Mouse (Mus musculus): ENCODE data around the gene Vmn2r56. TPM values are rescaled to one million over a fixed set of nuclear protein-coding genes. Genes with fewer than 3 reads are reported as not detected.

The Vmn2r56 gene
- polyA plus RNA-seq (2014; fragmentation: Illumina TruSeq; extraction: RNeasy Lipid Tissue Mini Kit (QIAGEN cat#74804); ENCODE audit: low replicate concordance): not detected

GRCm38 (mm10) chr7:12734904-12735303 is at the start of gene Vmn2r56:
Vmn2r56 (minus strand) TSS chr7:12735004.

GRCm38 (mm10) chr7:12684903-12685302 is 49.9 kb downstream of the Vmn2r56 start, which contains the start of gene Vmn2r55:
Vmn2r55 (minus strand) TSS chr7:12685003.

DNA sequence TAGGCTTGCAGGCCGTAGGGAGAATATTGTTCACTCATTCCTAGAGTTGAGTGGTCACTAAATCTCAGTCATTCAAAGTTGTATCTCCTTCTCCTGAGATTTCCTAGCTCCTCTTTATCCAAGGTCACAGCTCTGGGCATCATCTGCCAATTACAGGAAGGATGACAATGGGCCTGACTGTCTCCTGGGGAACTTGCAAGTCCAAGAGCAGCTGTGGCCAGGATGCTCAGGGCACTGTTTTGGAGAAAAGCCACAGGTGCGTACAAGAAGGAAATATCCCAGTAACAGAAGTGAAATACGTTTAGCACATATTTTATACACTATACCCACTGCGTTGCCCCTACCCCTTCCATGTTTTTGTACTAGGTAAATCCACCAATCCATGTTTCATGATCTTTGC is 94.6 kb downstream of the Vmn2r56 start, which contains the start of gene Vmn2r54:
Gene Vmn2r54 (minus strand): TSS at position 101 of the 400 bp plus-strand sequence.

Other genes with a start within 250 kb of the Vmn2r56 start
- gene 2900092C05Rik, start 222.5 kb downstream of the Vmn2r56 start, polyA plus RNA-seq (2014; fragmentation: Illumina TruSeq; extraction: RNeasy Lipid Tissue Mini Kit (QIAGEN cat#74804); ENCODE audit: low replicate concordance): not detected
- not detected for gene Vmn2r53, start 126.2 kb downstream of the Vmn2r56 start, polyA plus RNA-seq (2014; fragmentation: Illumina TruSeq; extraction: RNeasy Lipid Tissue Mini Kit (QIAGEN cat#74804); ENCODE audit: low replicate concordance)
- gene Vmn2r54, start 94.7 kb downstream of the Vmn2r56 start, polyA plus RNA-seq (2014; fragmentation: Illumina TruSeq; extraction: RNeasy Lipid Tissue Mini Kit (QIAGEN cat#74804); ENCODE audit: low replicate concordance): not detected
- not detected for gene Vmn2r55, start 50.0 kb downstream of the Vmn2r56 start, polyA plus RNA-seq (2014; fragmentation: Illumina TruSeq; extraction: RNeasy Lipid Tissue Mini Kit (QIAGEN cat#74804); ENCODE audit: low replicate concordance)
- 0.22 TPM for gene Zscan18, start 68.6 kb upstream of the Vmn2r56 start, polyA plus RNA-seq (2014; fragmentation: Illumina TruSeq; extraction: RNeasy Lipid Tissue Mini Kit (QIAGEN cat#74804); ENCODE audit: low replicate concordance)
- 21.9 TPM for gene Zfp329, start 83.9 kb upstream of the Vmn2r56 start, polyA plus RNA-seq (2014; fragmentation: Illumina TruSeq; extraction: RNeasy Lipid Tissue Mini Kit (QIAGEN cat#74804); ENCODE audit: low replicate concordance)
- 32.1 TPM for gene Zfp110, start 99.8 kb upstream of the Vmn2r56 start, polyA plus RNA-seq (2014; fragmentation: Illumina TruSeq; extraction: RNeasy Lipid Tissue Mini Kit (QIAGEN cat#74804); ENCODE audit: low replicate concordance)
- 1.6 TPM for gene Zfp128, start 146.2 kb upstream of the Vmn2r56 start, polyA plus RNA-seq (2014; fragmentation: Illumina TruSeq; extraction: RNeasy Lipid Tissue Mini Kit (QIAGEN cat#74804); ENCODE audit: low replicate concordance)
- 3.0 TPM for gene Zscan22, start 162.8 kb upstream of the Vmn2r56 start, polyA plus RNA-seq (2014; fragmentation: Illumina TruSeq; extraction: RNeasy Lipid Tissue Mini Kit (QIAGEN cat#74804); ENCODE audit: low replicate concordance)
- 9.4 TPM for gene Rps5, start 187.3 kb upstream of the Vmn2r56 start, polyA plus RNA-seq (2014; fragmentation: Illumina TruSeq; extraction: RNeasy Lipid Tissue Mini Kit (QIAGEN cat#74804); ENCODE audit: low replicate concordance)
- not detected for gene Rnf225, start 192.4 kb upstream of the Vmn2r56 start, polyA plus RNA-seq (2014; fragmentation: Illumina TruSeq; extraction: RNeasy Lipid Tissue Mini Kit (QIAGEN cat#74804); ENCODE audit: low replicate concordance)
- 1.1 TPM for gene Zfp324, start 230.8 kb upstream of the Vmn2r56 start, polyA plus RNA-seq (2014; fragmentation: Illumina TruSeq; extraction: RNeasy Lipid Tissue Mini Kit (QIAGEN cat#74804); ENCODE audit: low replicate concordance)
- gene Zfp446, start 242.8 kb upstream of the Vmn2r56 start, polyA plus RNA-seq (2014; fragmentation: Illumina TruSeq; extraction: RNeasy Lipid Tissue Mini Kit (QIAGEN cat#74804); ENCODE audit: low replicate concordance): 1.6 TPM